8 mouse cellular contexts compared by ENCODE assay signal in the genomic region with DNA sequence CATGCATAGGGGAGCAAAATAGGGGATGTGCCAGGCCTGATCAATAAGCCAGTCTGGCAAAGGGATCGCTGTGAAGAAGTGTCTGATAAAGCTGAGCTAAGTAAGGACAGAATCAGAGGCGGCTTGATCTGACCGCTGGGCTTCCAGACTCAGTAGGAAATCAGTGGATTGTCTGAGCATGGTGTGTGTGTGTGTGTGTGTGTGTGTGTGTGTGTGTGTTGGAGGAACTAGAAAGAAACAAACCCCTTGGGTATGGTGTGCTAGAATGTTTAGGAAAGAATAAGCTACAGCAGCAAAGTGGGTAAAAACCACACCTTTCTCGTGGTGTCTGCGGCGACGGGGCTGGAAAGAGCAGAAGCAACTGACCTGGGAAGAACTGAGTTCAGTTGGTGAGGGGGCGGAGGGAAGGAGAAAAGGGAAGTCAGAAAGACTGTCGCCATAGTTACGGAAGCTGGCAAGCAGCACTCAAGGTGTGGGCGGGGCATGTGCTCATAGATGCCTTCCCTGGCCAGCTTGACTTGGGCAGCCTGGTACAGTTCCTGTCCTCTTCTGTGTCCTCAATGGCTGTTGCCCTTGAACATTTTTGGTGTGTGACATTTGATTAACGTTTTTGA. TPM values are rescaled to one million over a fixed set of nuclear protein-coding genes. Genes with fewer than 3 reads are reported as not detected.
DNase-seq lines count a peak whose midpoint lies in the region; ATAC-seq and TF ChIP-seq lines count a peak whose summit lies in the region.

No protein-coding gene starts in this region.

- peaks cover 5% of the 10 kb centered on the region; the same call in 1 of the 2 replicates for H3K4me1 ChIP-seq in intestine, embryonic 15.5 days (replicated peaks)
- H3K4me1 ChIP-seq in intestine, embryonic 16.5 days (ENCODE audit: control insufficient read depth, insufficient read depth, low read length): no peaks in the 10 kb centered on the region
- no peaks in the 10 kb centered on the region for H3K4me1 ChIP-seq in lung, adult 2 months (ENCODE audit: control insufficient read depth, insufficient read depth, low read length)

- H3K9ac ChIP-seq in intestine, embryonic 15.5 days: no peak overlapping the region
- no peak overlapping the region for H3K9ac ChIP-seq in intestine, embryonic 16.5 days (ENCODE audit: low read depth, low read length)

- no peaks in the 10 kb centered on the region for H3K36me3 ChIP-seq in intestine, embryonic 15.5 days
- H3K36me3 ChIP-seq in intestine, embryonic 16.5 days (ENCODE audit: control insufficient read depth, insufficient read depth, low read length): no peaks in the 10 kb centered on the region

- H3K27ac ChIP-seq in intestine, embryonic 15.5 days: no peak overlapping the region
- H3K27ac ChIP-seq in intestine, embryonic 16.5 days (ENCODE audit: low read length): no peak overlapping the region

- TF ChIP-seq POLR2A in lung, adult 2 months (IDR thresholded peaks at IDR 0.05; ENCODE audit: borderline replicate concordance, extremely low read depth, low read depth, low read length): no peak

- H3K9me3 ChIP-seq in intestine, embryonic 15.5 days: no peaks in the 10 kb centered on the region
- H3K9me3 ChIP-seq in intestine, embryonic 16.5 days (ENCODE audit: control insufficient read depth, low read length): no peaks in the 10 kb centered on the region

- TF ChIP-seq CTCF in lung, adult 2 months (IDR thresholded peaks at IDR 0.05; ENCODE audit: insufficient read depth, low read length): no peak

- intact Hi-C loops in heart, postnatal 10 days (cut with DNase I): no loop called here

- ATAC-seq in intestine, embryonic 15.5 days: peak; percentile 73; the same call in 1 of the 2 replicates
- ATAC-seq in intestine, embryonic 16.5 days: no peak

- H3K4me3 ChIP-seq in intestine, embryonic 15.5 days (replicated peaks): no peak overlapping the region
- no peak overlapping the region for H3K4me3 ChIP-seq in intestine, embryonic 16.5 days (ENCODE audit: low read length)
- no peak overlapping the region for H3K4me3 ChIP-seq in lung, adult 2 months (replicated peaks; ENCODE audit: extremely low read depth, low read depth, low read length)

- peak; percentile 22 for DNase-seq in embryo, embryonic 9.5 days (ENCODE audit: extremely low spot score)
- DNase-seq in heart, postnatal 10 days: peak; percentile 31 to 34
- peak; percentile 53 to 56 for DNase-seq in layer of hippocampus, adult 8-10 months (ENCODE audit: low spot score in 2 of 2)
- DNase-seq in lung, adult 2 months: peak; percentile 37
- peak; percentile 18 for DNase-seq in ovary, postnatal 14 days (ENCODE audit: low spot score)
- peak; percentile 61 for DNase-seq in thymus, postnatal 25 days

- no peaks in the 10 kb centered on the region for H3K27me3 ChIP-seq in intestine, embryonic 15.5 days (replicated peaks)
- H3K27me3 ChIP-seq in intestine, embryonic 16.5 days (replicated peaks; ENCODE audit: control insufficient read depth, insufficient read depth, low read length): no peaks in the 10 kb centered on the region

- H3K4me2 ChIP-seq in intestine, embryonic 15.5 days (replicated peaks): no peak overlapping the region; the same call in 1 of the 2 replicates
- no peak overlapping the region for H3K4me2 ChIP-seq in intestine, embryonic 16.5 days (ENCODE audit: low read depth, low read length)

- 26% methylated on average over 12 of the region's 12 CpGs for WGBS in intestine, embryonic 15.5 days
- 28% methylated on average over 12 of the region's 12 CpGs for WGBS in intestine, embryonic 16.5 days
- WGBS in lung, adult 2 months: 23% methylated on average over 12 of the region's 12 CpGs

RNA-seq across cellular contexts. Expression of a gene that starts 2.6 kb away (rescaled TPM):
- polyA plus RNA-seq in intestine, embryonic 15.5 days (2015; fragmentation: Nextera tagmentation; extraction: Ambion mirVana): not detected in 2 replicates
- polyA plus RNA-seq in intestine, embryonic 16.5 days (2015; fragmentation: Nextera tagmentation; extraction: Ambion mirVana): not detected in 2 replicates
- 1 to 10 TPM in 1 of 2 experiments, under 1 TPM in 1; 0.50 to 1.8 TPM for total RNA-seq in heart, postnatal 10 days (2021)
- total RNA-seq in layer of hippocampus, adult 8-10 months (2022): not detected
- not detected in 2 replicates for polyA plus RNA-seq in lung, adult 2 months (2012; rRNA removed)

RNA-seq across cellular contexts. Expression of a gene that starts 22.7 kb away (rescaled TPM):
- polyA plus RNA-seq in intestine, embryonic 15.5 days (2015; fragmentation: Nextera tagmentation; extraction: Ambion mirVana): 108 and 109 TPM in 2 replicates
- polyA plus RNA-seq in intestine, embryonic 16.5 days (2015; fragmentation: Nextera tagmentation; extraction: Ambion mirVana): 101 TPM in 2 replicates
- total RNA-seq in heart, postnatal 10 days (2021): 10 to 100 TPM; 41.4 to 43.5 TPM
- total RNA-seq in layer of hippocampus, adult 8-10 months (2022): 10 to 100 TPM; 53.7 to 69.2 (median 59.3) TPM
- 6.2 and 7.9 TPM in 2 replicates for polyA plus RNA-seq in lung, adult 2 months (2012; rRNA removed)

RNA-seq across cellular contexts. Expression of a gene that starts 22.9 kb away (rescaled TPM):
- 10.2 and 12.6 TPM in 2 replicates for polyA plus RNA-seq in intestine, embryonic 15.5 days (2015; fragmentation: Nextera tagmentation; extraction: Ambion mirVana)
- polyA plus RNA-seq in intestine, embryonic 16.5 days (2015; fragmentation: Nextera tagmentation; extraction: Ambion mirVana): 7.3 and 11.0 TPM in 2 replicates
- total RNA-seq in heart, postnatal 10 days (2021): 1 to 10 TPM; 4.0 to 4.8 TPM
- 1 to 10 TPM; 6.4 to 7.1 (median 6.8) TPM for total RNA-seq in layer of hippocampus, adult 8-10 months (2022)
- 1.9 and 2.3 TPM in 2 replicates for polyA plus RNA-seq in lung, adult 2 months (2012; rRNA removed)

Comparison
In these comparisons a context has a peak if more than half of its experiments do, and no peak if none do; other contexts are left out.
1. RNA of a gene that starts 22.7 kb away (polyA plus RNA-seq): 108 to 109 TPM in intestine, embryonic 15.5 days and 101 TPM in intestine, embryonic 16.5 days; 6.2 to 7.9 TPM in lung, adult 2 months; every median in the first group is over 10 times any median in the second.
2. Peak in every context shown above with its lines, with median percentiles within 50 percentile points of each other: DNase-seq.